Mouse (Mus musculus) forebrain, embryonic 12.5 days (tissue): ENCODE measurements around the gene Ano10. TPM values are rescaled to one million over a fixed set of nuclear protein-coding genes. Genes with fewer than 3 reads are reported as not detected.

ENCODE experiments used
- ATAC-seq: fragments of 200-750 bp; cut with Nextera tagmentation; 2 replicates; pipeline ENCODE4 v1.8.0; 2017; ENCODE audit warnings: moderate TSS enrichment; ENCODE audit not compliant: low FRiP score
- H3K27ac ChIP-seq: fragments of 300-500 bp; sonication (generic); 2 replicates; pipeline ENCODE4 v1.5.1; 2016; ENCODE audit warnings: mild to moderate bottlenecking
- H3K27me3 ChIP-seq: fragments of 300-500 bp; sonication (generic); 2 replicates; pipeline ENCODE4 v1.6.1; 2016; ENCODE audit warnings: mild to moderate bottlenecking
- H3K36me3 ChIP-seq: fragments of 300-500 bp; sonication (generic); replicated peaks from 2 replicates; pipeline ENCODE4 v1.6.1; 2016; ENCODE audit warnings: mild to moderate bottlenecking
- H3K4me1 ChIP-seq: fragments of 300-500 bp; sonication (generic); 2 replicates; pipeline ENCODE4 v1.6.1; 2016
- H3K4me2 ChIP-seq: fragments of 300-500 bp; sonication (generic); 2 replicates; pipeline ENCODE4 v1.6.1; 2016; ENCODE audit warnings: mild to moderate bottlenecking, moderate library complexity
- H3K4me3 ChIP-seq: fragments of 300-500 bp; sonication (generic); replicated peaks from 2 replicates; pipeline ENCODE4 v1.5.1; 2016; ENCODE audit warnings: mild to moderate bottlenecking
- H3K9ac ChIP-seq: fragments of 300-500 bp; sonication (generic); 2 replicates; pipeline ENCODE4 v1.6.1; 2016; ENCODE audit warnings: mild to moderate bottlenecking
- H3K9me3 ChIP-seq: fragments of 300-500 bp; sonication (generic); 2 replicates; pipeline ENCODE4 v1.6.1; 2016
- WGBS: fragments of 180-500 bp; shearing (Covaris S2); methylation state at CpG from one replicate; pipeline ENCODE4 v1.1.7; 2016; 5-methylcytosine and 5-hydroxymethylcytosine counted together
- polyA plus RNA-seq: library from polyadenylated mRNA; unstranded; fragments of >200 nt; fragmentation: Nextera tagmentation; extraction: Ambion mirVana; gene quantifications from 2 replicates; pipeline ENCODE4 v1.2.1, GENCODE M21; 2016

Gene Ano10
- polyA plus RNA-seq, 1 experiment from 2014 or later = 37.0 TPM

DNA sequence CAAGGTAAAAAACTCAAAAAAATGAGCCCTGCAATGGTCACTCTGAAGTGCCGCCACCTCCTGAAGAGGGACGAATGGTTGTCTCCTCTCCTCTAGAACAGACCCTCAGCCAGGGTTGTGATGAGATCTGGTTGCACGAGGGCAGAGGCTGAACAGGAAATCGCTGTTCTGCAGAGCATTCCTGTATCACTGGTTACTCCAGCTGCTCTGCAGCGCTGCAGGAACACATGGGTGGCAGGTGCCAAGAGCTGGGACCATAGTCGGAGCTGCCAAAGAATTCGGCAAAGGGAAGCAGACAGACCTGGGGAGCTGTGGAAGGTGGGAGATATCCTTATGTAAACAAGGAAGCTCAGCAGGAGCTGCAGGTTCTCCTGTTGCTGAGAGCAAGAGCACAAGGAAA, 51.4 kb downstream of the Ano10 start:
- H3K4me1 ChIP-seq = peaks cover 19% of the 10 kb centered on the region
- WGBS = 45% methylated on average over 7 of the region's 7 CpGs
- no peak overlapping the region for H3K4me2 ChIP-seq
- H3K27me3 ChIP-seq = no peaks in the 10 kb centered on the region
- no peaks in the 10 kb centered on the region for H3K9me3 ChIP-seq
- no peak overlapping the region for H3K4me3 ChIP-seq
- H3K36me3 ChIP-seq = peaks cover 7% of the 10 kb centered on the region
- no peak overlapping the region for H3K27ac ChIP-seq
- no peak for ATAC-seq
- no peak overlapping the region for H3K9ac ChIP-seq

DNA sequence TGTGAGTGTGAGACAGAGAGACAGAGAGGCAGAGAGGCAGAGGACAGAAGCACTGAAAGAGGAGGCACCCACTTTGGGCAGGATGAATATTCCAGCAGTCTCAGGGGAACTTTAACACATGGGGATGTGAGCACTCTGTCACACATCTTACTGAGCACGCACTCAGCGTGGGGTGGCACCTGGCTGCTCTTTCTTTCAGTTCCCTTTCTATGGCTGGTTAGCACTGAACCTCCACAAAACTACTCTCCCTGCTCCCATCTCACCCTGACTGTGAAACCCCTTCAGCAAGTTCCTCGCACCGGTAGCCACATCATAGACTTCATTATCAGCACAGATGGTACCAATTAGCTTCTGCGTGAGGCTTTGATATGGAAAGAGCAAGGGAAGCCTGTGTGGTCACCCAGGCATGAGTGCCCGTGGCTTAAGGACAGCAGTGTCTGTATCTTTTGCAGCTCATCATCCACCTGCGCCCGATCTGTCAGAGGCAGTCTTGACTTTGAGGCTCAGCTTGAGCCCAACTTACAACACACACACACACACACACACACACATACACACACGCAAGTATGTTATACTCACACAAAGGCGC, 52.3 kb downstream of the Ano10 start:
- no peak overlapping the region for H3K9ac ChIP-seq
- H3K4me1 ChIP-seq = peaks cover 19% of the 10 kb centered on the region
- no peak overlapping the region for H3K27ac ChIP-seq
- H3K4me2 ChIP-seq = no peak overlapping the region
- H3K4me3 ChIP-seq = no peak overlapping the region
- no peaks in the 10 kb centered on the region for H3K9me3 ChIP-seq
- peaks cover 6% of the 10 kb centered on the region for H3K36me3 ChIP-seq
- no peaks in the 10 kb centered on the region for H3K27me3 ChIP-seq
- no peak; the same call in 1 of the 2 replicates for ATAC-seq
- 69% methylated on average over 10 of the region's 10 CpGs for WGBS

DNA sequence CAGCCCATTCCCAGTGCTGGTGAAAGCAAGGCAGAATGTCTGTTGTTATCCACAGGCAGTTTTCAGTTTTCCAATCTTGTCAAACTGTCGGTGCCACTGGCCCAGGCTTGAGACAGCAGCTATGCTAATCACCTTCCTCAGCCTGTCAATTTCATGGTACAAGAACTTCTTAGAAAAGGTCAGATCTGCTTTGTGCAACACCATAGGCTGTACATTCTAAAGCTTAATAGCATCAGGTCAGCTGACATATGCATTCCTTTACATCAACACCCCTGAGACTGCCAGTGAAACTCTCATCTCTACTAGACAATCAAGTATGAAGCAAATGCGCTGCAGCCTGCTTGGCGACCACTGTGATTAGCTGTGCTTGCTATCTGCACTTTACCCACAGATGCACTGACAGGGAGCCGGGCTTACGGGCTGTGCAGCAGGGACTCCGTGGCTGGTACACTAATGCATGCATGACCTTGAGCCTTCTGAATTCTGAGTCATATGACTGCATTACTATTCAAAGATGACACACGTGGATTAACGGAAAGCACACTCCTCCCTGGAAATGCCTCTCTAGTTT, 53.5 kb downstream of the Ano10 start:
- Histone ChIP-seq H3K9ac (no peak overlapping the region), H3K27me3 (no peaks in the 10 kb centered on the region), H3K4me1 (peaks cover 19% of the 10 kb centered on the region), H3K4me3 (no peak overlapping the region), H3K9me3 (no peaks in the 10 kb centered on the region), H3K27ac (no peak overlapping the region), H3K4me2 (peak overlapping the region; percentile 10; the same call in 1 of the 2 replicates), H3K36me3 (no peaks in the 10 kb centered on the region)
- ATAC-seq = 0 out of 2 replicates have a peak, but pooled peaks have one; percentile 15
- WGBS = 47% methylated on average over 8 of the region's 8 CpGs

DNA sequence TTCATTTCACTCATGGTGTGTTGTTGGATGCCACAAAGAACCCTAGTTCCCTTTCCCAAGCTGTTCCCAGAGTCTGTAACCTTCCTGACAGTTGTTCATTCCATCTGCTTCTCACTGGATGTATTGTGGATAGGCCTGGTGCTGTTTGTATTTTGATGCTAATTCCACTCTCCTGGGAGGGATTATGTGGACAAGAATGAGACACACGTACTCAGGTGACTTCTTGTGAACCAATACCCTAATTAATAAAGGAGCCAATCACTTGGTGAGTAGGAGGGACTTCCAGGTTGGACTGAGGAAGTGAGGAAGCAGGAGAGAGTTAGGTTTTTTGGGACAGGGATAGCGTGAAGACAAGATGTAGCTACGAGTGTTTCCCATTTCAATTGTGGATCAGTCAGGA, 59.5 kb downstream of the Ano10 start:
- H3K9me3 ChIP-seq = no peaks in the 10 kb centered on the region
- no peak for ATAC-seq
- no peak overlapping the region for H3K9ac ChIP-seq
- H3K4me2 ChIP-seq = no peak overlapping the region
- no peaks in the 10 kb centered on the region for H3K27me3 ChIP-seq
- 64% methylated on average over 3 of the region's 3 CpGs for WGBS
- H3K4me3 ChIP-seq = no peak overlapping the region
- H3K27ac ChIP-seq = no peak overlapping the region
- no peaks in the 10 kb centered on the region for H3K4me1 ChIP-seq
- H3K36me3 ChIP-seq = 0 out of 2 replicates have a peak, but pooled peaks cover 7% of the 10 kb centered on the region

- Histone ChIP-seq H3K4me2 (no peak overlapping the region), H3K9me3 (no peaks in the 10 kb centered on the region), H3K4me1 (no peaks in the 10 kb centered on the region), H3K4me3 (no peak overlapping the region), H3K27ac (no peak overlapping the region), H3K36me3 (0 out of 2 replicates have a peak, but pooled peaks cover 7% of the 10 kb centered on the region), H3K27me3 (no peaks in the 10 kb centered on the region), H3K9ac (no peak overlapping the region)
- no peak for ATAC-seq
- 89% methylated on average over 7 of the region's 7 CpGs for WGBS
These were observed 60.3 kb downstream of the Ano10 start for GRCm38 (mm10) chr9:122233972-122234345.

DNA sequence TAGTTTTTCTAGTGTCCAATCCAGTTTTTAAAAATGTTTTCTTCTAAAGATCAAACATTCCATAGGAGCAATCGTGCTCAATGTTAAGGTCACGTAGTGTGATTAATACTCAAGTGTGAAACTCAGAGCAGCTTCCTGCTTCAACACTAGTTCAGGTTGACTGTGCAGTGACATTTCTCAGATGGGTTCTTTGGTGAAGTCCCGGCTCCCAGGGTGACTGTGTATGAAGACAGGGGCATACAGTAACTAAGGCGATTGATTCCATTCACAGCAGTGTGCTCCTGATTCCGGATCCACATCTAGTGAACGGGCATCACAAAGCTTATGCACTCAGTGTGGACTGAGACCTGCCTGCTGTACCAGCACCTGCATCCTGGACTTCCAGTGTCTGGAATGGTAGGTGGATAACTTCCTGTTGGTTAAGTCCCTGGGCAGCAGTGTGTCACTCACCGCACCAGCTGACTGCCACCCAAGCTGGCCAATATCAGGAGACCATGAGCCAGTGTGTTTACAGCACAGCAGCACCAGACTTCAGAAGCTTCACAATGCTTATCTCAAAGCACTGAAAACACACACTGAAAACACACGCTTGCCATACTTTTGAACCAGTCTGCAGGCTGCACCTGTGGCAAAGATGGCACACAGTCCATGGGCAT, 60.8 kb downstream of the Ano10 start:
- no peak overlapping the region for H3K27ac ChIP-seq
- H3K4me1 ChIP-seq = no peaks in the 10 kb centered on the region
- H3K9me3 ChIP-seq = no peaks in the 10 kb centered on the region
- H3K4me3 ChIP-seq = no peak overlapping the region
- 91% methylated on average over 8 of the region's 8 CpGs for WGBS
- H3K4me2 ChIP-seq = no peak overlapping the region
- no peak for ATAC-seq
- no peaks in the 10 kb centered on the region for H3K27me3 ChIP-seq
- 0 out of 2 replicates have a peak, but pooled peaks cover 7% of the 10 kb centered on the region for H3K36me3 ChIP-seq
- no peak overlapping the region for H3K9ac ChIP-seq

DNA sequence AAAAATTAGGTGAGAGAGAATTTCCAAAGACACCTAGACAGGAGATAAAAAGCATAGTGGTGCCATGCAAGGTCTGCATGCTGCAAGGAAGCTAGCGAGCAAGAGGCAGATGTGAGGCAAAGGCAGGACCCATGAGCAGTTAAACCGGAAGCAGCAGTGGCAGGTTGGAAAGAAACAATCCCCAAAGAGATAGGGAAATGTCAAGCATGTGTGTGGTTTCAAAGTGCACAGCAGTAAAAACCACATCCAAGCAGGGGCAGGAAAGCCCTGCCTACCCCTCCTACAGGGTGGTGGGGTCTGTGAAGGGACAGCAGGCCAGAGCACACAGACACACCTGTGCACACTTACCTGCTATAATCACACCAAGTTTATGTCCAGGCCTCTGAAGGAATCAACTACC, 61.3 kb downstream of the Ano10 start:
- H3K9ac ChIP-seq = no peak overlapping the region
- H3K27me3 ChIP-seq = no peaks in the 10 kb centered on the region
- H3K4me1 ChIP-seq = no peaks in the 10 kb centered on the region
- whole genome bisulfite sequencing = 85% methylated on average over 2 of the region's 2 CpGs
- H3K4me2 ChIP-seq = no peak overlapping the region
- no peak for ATAC-seq
- no peak overlapping the region for H3K4me3 ChIP-seq
- H3K36me3 ChIP-seq = 0 out of 2 replicates have a peak, but pooled peaks cover 7% of the 10 kb centered on the region
- no peaks in the 10 kb centered on the region for H3K9me3 ChIP-seq
- H3K27ac ChIP-seq = no peak overlapping the region

GRCm38 (mm10) chr9:122230701-122231100, 63.5 kb downstream of the Ano10 start:
- WGBS = 86% methylated on average over 4 of the region's 4 CpGs
- no peaks in the 10 kb centered on the region for H3K4me1 ChIP-seq
- H3K27ac ChIP-seq = no peak overlapping the region
- no peak overlapping the region for H3K9ac ChIP-seq
- H3K9me3 ChIP-seq = no peaks in the 10 kb centered on the region
- ATAC-seq = no peak
- no peak overlapping the region for H3K4me3 ChIP-seq
- H3K36me3 ChIP-seq = 0 out of 2 replicates have a peak, but pooled peaks cover 7% of the 10 kb centered on the region
- H3K4me2 ChIP-seq = no peak overlapping the region
- H3K27me3 ChIP-seq = no peaks in the 10 kb centered on the region

GRCm38 (mm10) chr9:122226419-122226818, 67.8 kb downstream of the Ano10 start:
- no peak overlapping the region for H3K4me2 ChIP-seq
- no peak overlapping the region for H3K27ac ChIP-seq
- no peaks in the 10 kb centered on the region for H3K27me3 ChIP-seq
- no peaks in the 10 kb centered on the region for H3K9me3 ChIP-seq
- H3K4me1 ChIP-seq = peaks cover 14% of the 10 kb centered on the region
- H3K4me3 ChIP-seq = no peak overlapping the region
- no peaks in the 10 kb centered on the region for H3K36me3 ChIP-seq
- 91% methylated on average over 4 of the region's 4 CpGs for WGBS
- no peak for ATAC-seq
- H3K9ac ChIP-seq = no peak overlapping the region

- no peaks in the 10 kb centered on the region for H3K36me3 ChIP-seq
- H3K4me3 ChIP-seq = no peak overlapping the region
- no peak overlapping the region for H3K27ac ChIP-seq
- 40% methylated on average over 7 of the region's 7 CpGs for WGBS
- peaks cover 14% of the 10 kb centered on the region for H3K4me1 ChIP-seq
- H3K4me2 ChIP-seq = no peak overlapping the region
- H3K27me3 ChIP-seq = no peaks in the 10 kb centered on the region
- H3K9ac ChIP-seq = no peak overlapping the region
- no peaks in the 10 kb centered on the region for H3K9me3 ChIP-seq
- ATAC-seq = peak; percentile 55
These were observed 68.9 kb downstream of the Ano10 start for GRCm38 (mm10) chr9:122225309-122225708.

DNA sequence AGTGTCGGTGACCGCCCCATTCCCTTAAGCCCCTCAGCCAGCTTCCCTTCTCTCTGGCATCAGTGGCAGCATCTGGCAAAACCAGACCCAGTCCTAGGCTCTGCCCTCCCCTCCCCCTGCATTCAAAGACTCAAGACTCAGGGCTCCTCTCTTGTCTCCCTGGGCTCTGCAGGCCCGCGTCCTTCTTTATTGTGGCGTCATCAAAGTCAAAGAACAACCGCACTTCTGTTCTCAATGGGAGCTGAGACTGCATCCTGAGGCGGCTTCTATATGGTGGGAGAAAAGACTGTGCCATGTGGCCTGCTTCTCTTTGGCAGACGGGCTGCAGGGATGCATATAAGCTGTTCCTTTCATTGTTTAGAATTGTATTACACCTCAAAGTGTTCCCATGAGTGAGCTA, 71.2 kb downstream of the Ano10 start:
- H3K4me1 ChIP-seq = peaks cover 14% of the 10 kb centered on the region
- no peaks in the 10 kb centered on the region for H3K36me3 ChIP-seq
- peak overlapping the region; percentile 74 for H3K27ac ChIP-seq
- H3K4me3 ChIP-seq = no peak overlapping the region
- H3K9ac ChIP-seq = no peak overlapping the region
- H3K4me2 ChIP-seq = 0 out of 2 replicates have a peak overlapping the region, but pooled peaks have one; percentile 6
- no peaks in the 10 kb centered on the region for H3K9me3 ChIP-seq
- no peaks in the 10 kb centered on the region for H3K27me3 ChIP-seq
- peak; percentile 57; the same call in 1 of the 2 replicates for ATAC-seq
- 16% methylated on average over 8 of the region's 8 CpGs for WGBS

DNA sequence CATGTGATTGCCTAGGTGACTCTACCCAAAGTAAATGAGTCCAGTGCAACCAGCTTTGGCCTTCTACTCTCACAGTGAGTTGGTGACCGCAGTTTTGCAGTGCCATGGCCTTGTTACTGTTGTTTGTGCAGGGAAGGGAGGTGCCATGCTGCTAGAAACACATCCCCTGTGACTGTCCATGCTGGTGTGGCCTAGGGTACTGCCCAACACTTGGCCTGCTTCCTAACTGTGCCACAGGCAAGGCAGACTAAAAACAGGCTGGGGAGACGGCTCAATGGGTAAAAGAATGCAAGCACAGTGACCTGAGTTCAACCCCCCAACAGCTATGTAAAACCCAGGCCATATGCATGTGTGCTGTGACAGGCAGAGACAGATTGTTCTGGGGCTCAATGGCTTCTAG, 74.3 kb downstream of the Ano10 start:
- no peak overlapping the region for H3K27ac ChIP-seq
- 67% methylated on average over 2 of the region's 2 CpGs for WGBS
- no peak overlapping the region for H3K9ac ChIP-seq
- no peak for ATAC-seq
- H3K27me3 ChIP-seq = no peaks in the 10 kb centered on the region
- no peaks in the 10 kb centered on the region for H3K9me3 ChIP-seq
- no peak overlapping the region for H3K4me2 ChIP-seq
- no peaks in the 10 kb centered on the region for H3K36me3 ChIP-seq
- peaks cover 14% of the 10 kb centered on the region for H3K4me1 ChIP-seq
- no peak overlapping the region for H3K4me3 ChIP-seq
